ENCODE assay signal across 10 mouse cellular contexts in the genomic region with DNA sequence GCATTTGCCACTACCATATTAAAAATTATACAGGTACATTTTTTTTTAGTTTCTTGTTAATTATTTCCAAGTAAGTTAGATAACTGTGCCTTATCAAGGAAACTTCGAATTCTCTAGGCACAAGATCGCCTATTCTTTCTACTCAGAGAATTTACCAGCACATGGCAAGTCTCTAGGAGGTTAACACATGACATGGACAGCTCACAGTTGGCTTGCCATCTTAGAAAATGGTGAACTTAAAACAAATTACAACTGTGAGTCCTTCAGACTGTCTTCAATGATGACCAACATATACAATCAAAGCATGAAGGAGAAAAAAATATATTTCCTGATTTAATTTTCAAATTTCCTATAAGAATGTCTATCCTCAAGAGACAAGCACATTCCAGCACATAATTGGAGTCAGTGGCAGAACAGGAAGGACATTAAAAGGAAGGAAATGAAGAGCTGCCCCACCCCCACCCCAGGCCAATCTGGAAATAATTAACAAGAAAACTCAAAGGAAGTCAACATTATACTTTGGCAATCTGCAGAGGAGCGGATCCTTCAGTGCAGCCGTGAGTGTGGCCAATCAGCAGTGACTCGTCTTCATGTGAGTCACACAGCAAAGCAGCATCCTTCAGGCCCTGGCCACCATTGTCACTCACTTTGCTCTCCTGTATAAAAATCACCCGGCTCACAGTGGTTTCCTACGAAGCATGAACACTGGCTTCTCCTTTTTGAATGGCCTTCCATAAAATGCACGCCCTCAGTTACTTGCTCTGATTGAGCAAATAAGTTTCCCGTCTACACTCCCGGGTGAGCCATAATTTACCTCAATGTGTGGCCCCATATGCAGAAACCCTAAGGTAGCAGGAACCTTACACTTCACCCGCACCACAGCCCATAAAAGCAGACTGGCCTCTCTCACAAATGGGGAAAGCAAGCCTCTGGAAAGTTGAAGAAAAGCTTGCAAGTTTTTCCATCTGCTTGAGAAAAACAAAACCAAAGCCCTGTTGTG. TPM values are rescaled to one million over a fixed set of nuclear protein-coding genes. Genes with fewer than 3 reads are reported as not detected.
A peak's percentile ranks its signal among the peaks of the same experiment; 100 is the strongest.
DNase-seq lines count a peak whose midpoint lies in the region; ATAC-seq and TF ChIP-seq lines count a peak whose summit lies in the region.
"Had no signal": no experiment of that assay in that cellular context is flagged by ENCODE, and none has a peak within 500 bp of the region (broad histone marks: within the 10 kb centered on the region; RNA-seq: fewer than 3 reads in every experiment).

No protein-coding gene starts in this region.

- H3K4me2 ChIP-seq in liver, embryonic 16.5 days (ENCODE audit: low read depth, low read length) = no peak overlapping the region

- H3K9me3 ChIP-seq in liver, embryonic 16.5 days (replicated peaks; ENCODE audit: control insufficient read depth, low read length) = no peaks in the 10 kb centered on the region

- H3K27ac ChIP-seq in gastrocnemius, adult 2 months = peak overlapping the region; percentile 52
- no peak overlapping the region for H3K27ac ChIP-seq in liver, embryonic 16.5 days (ENCODE audit: low read length)

- TF ChIP-seq CTCF in gastrocnemius, adult 2 months (IDR thresholded peaks at IDR 0.05) = no peak

- H3K4me3 ChIP-seq in gastrocnemius, adult 2 months = no peak overlapping the region
- no peak overlapping the region for H3K4me3 ChIP-seq in liver, embryonic 16.5 days (ENCODE audit: low read depth, low read length)

- no peaks in the 10 kb centered on the region for H3K27me3 ChIP-seq in liver, embryonic 16.5 days (ENCODE audit: control insufficient read depth, insufficient read depth, low read depth, low read length)

- no peak overlapping the region for H3K9ac ChIP-seq in liver, embryonic 16.5 days (ENCODE audit: low read depth, low read length)
- H3K9ac ChIP-seq: forebrain, postnatal 0 days had no signal

- 44% methylated on average over 11 of the region's 11 CpGs for WGBS in liver, embryonic 16.5 days (ENCODE audit: insufficient replicate concordance)

- H3K4me1 ChIP-seq in liver, embryonic 16.5 days (ENCODE audit: control insufficient read depth, low read depth, low read length) = peaks cover 4% of the 10 kb centered on the region; the same call in 1 of the 2 replicates

- H3K36me3 ChIP-seq in liver, embryonic 16.5 days (ENCODE audit: control insufficient read depth, insufficient read depth) = no peaks in the 10 kb centered on the region

- intact Hi-C loops in gastrocnemius, adult 2 months (cut with DNase I) = loop anchor here (10.0 kb wide), 1 partner anchor 214 kb away; no protein-coding TSS in a partner anchor

- peak; percentile 53; the same call in 1 of the 2 replicates for ATAC-seq in liver, embryonic 16.5 days (ENCODE audit: low read depth)
- ATAC-seq: forebrain, postnatal 0 days; hindbrain, embryonic 16.5 days had no signal

- no peak for DNase-seq in gastrocnemius, adult 2 months
- no peak for DNase-seq in gastrocnemius, postnatal 25 days
- peak; percentile 26 to 36 for DNase-seq in adrenal gland, postnatal 36 days
- peak; percentile 8 for DNase-seq in kidney, adult 18-20 months
- no peak for DNase-seq in thymus, postnatal 14 days
- no peak for DNase-seq in c-Kit-positive CD71-positive TER-119-positive erythroid progenitor cells, embryonic 14.5 days (ENCODE audit: low spot score)
- no peak for DNase-seq in gastrocnemius, adult 18-20 months (ENCODE audit: low spot score)
- DNase-seq: forebrain, postnatal 0 days had no signal

RNA-seq across cellular contexts. Expression of a gene that starts 26.4 kb away (rescaled TPM):
- total RNA-seq in gastrocnemius, adult 2 months (2021) = 1 to 10 TPM; 1.4 to 1.6 TPM
- total RNA-seq in gastrocnemius, postnatal 25 days (2021) = 1 to 10 TPM; 2.1 to 3.3 TPM
- 10 to 100 TPM; 13.1 to 16.0 TPM for total RNA-seq in adrenal gland, postnatal 36 days (2021)
- 4.9 and 5.7 TPM in 2 replicates for polyA plus RNA-seq in liver, embryonic 16.5 days (2015; fragmentation: Nextera tagmentation; extraction: Ambion mirVana)
- total RNA-seq in gastrocnemius, adult 18-20 months (2021) = 1 to 10 TPM in 1 of 2 experiments, under 1 TPM in 1; 0.80 to 1.2 TPM

RNA-seq across cellular contexts. Expression of a gene that starts 44.7 kb away (rescaled TPM):
- not detected for total RNA-seq in gastrocnemius, adult 2 months (2021)
- total RNA-seq in gastrocnemius, postnatal 25 days (2021) = not detected
- under 1 TPM in 1 of 2 experiments, not detected in 1; 0.50 TPM for total RNA-seq in adrenal gland, postnatal 36 days (2021)
- polyA plus RNA-seq in liver, embryonic 16.5 days (2015; fragmentation: Nextera tagmentation; extraction: Ambion mirVana) = 0.27 and 0.37 TPM in 2 replicates
- total RNA-seq in gastrocnemius, adult 18-20 months (2021) = not detected

Comparison
In these comparisons a context has a peak if more than half of its experiments do, and no peak if none do; other contexts are left out.
1. DNase-seq: peak in adrenal gland, postnatal 36 days (2 of 2) and kidney, adult 18-20 months (single experiment); none in gastrocnemius, adult 2 months (single experiment), gastrocnemius, postnatal 25 days (single experiment), thymus, postnatal 14 days (single experiment), c-Kit-positive CD71-positive TER-119-positive erythroid progenitor cells, embryonic 14.5 days (single experiment) and gastrocnemius, adult 18-20 months (single experiment).